Mouse (Mus musculus) olfactory bulb, adult 2 months (tissue): Measurements from ENCODE around the gene Efcab9.

Experiments
- CTCF ChIP-seq: fragments of 200-500 bp; IDR thresholded peaks from 2 replicates; pipeline ENCODE4 v1.5.1; 2012; ENCODE audit warnings: low read depth, mild to moderate bottlenecking, low read length, moderate library complexity; ENCODE audit not compliant: insufficient read depth
- POLR2A ChIP-seq: fragments of 200-500 bp; IDR thresholded peaks from 2 replicates; pipeline ENCODE4 v1.6.1; 2012; ENCODE audit warnings: mild to moderate bottlenecking, low read depth, low read length, moderate library complexity; ENCODE audit not compliant: insufficient read depth

GRCm38 (mm10) chr11:32565088-32565487 is 33.2 kb upstream of the Efcab9 start:
- TF ChIP-seq CTCF (no peak), POLR2A (no peak)
